Comparison of ENCODE assay signal across 26 mouse cellular contexts in the genomic region with DNA sequence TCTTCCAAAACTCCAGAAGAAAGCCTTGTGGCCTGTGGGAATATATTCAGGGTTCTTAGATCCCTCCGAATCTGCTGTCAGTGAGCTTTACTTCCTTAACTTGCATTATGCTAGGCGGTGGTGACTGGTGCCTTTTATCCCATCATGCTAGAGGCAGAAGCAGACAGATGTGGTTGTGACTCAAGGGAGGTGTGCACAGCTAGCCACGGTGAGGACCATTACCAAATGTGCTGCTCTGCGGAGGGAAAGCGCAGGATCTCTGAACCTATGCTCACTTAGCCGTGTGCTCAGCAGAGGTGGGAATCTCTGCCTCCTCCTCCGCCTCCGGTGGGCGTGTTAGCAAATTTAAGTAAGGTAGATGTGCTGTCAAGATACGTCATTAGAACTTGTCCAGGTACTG.
DNase-seq lines count a peak whose midpoint lies in the region; ATAC-seq and TF ChIP-seq lines count a peak whose summit lies in the region.
"Had no signal": no experiment of that assay in that cellular context is flagged by ENCODE, and none has a peak within 500 bp of the region (broad histone marks: within the 10 kb centered on the region; RNA-seq: fewer than 3 reads in every experiment).

No protein-coding gene starts in this region.

- no peak for TF ChIP-seq EP300 in heart, adult 2 months (IDR thresholded peaks at IDR 0.05; ENCODE audit: insufficient read depth, low read depth, low read length)

- no peak overlapping the region for H3K27ac ChIP-seq in heart, adult 2 months
- peak overlapping the region; percentile 46; the same call in 1 of the 2 replicates for H3K27ac ChIP-seq in layer of hippocampus, adult 2 months
- H3K27ac ChIP-seq: embryonic facial prominence, embryonic 13.5 days; embryonic facial prominence, embryonic 15.5 days; forebrain, embryonic 10.5 days; forebrain, embryonic 12.5 days had no signal

- H3K4me1 ChIP-seq in heart, adult 2 months (ENCODE audit: control insufficient read depth, insufficient read depth, low read length) = no peaks in the 10 kb centered on the region; the same call in 1 of the 2 replicates
- peaks cover 61% of the 10 kb centered on the region for H3K4me1 ChIP-seq in E14TG2a.4 (replicated peaks; ENCODE audit: low read depth, low read length)
- H3K4me1 ChIP-seq: embryonic facial prominence, embryonic 13.5 days; embryonic facial prominence, embryonic 15.5 days; forebrain, embryonic 10.5 days; forebrain, embryonic 12.5 days had no signal

- TF ChIP-seq POLR2A in heart, adult 2 months (IDR thresholded peaks at IDR 0.05; ENCODE audit: insufficient read depth, low read depth, low read length) = no peak

- WGBS in heart, adult 2 months = 95% methylated on average over 10 of the region's 10 CpGs

- no peaks in the 10 kb centered on the region for H3K9me3 ChIP-seq in E14TG2a.4 (ENCODE audit: low read length)
- H3K9me3 ChIP-seq: embryonic facial prominence, embryonic 13.5 days; embryonic facial prominence, embryonic 15.5 days; forebrain, embryonic 10.5 days; forebrain, embryonic 12.5 days; G1E had no signal

- H3K4me3 ChIP-seq in heart, adult 2 months = no peak overlapping the region
- no peak overlapping the region for H3K4me3 ChIP-seq in layer of hippocampus, adult 2 months
- H3K4me3 ChIP-seq in E14TG2a.4 (replicated peaks; ENCODE audit: low read length) = 0 out of 2 replicates have a peak overlapping the region, but pooled peaks have one; percentile 1
- H3K4me3 ChIP-seq: embryonic facial prominence, embryonic 13.5 days; embryonic facial prominence, embryonic 15.5 days; erythroblast, embryonic 14.5 days; forebrain, embryonic 10.5 days; forebrain, embryonic 12.5 days had no signal

- no peaks in the 10 kb centered on the region for H3K27me3 ChIP-seq in heart, adult 2 months (ENCODE audit: control insufficient read depth, insufficient read depth, low read length)
- no peaks in the 10 kb centered on the region for H3K27me3 ChIP-seq in E14TG2a.4 (ENCODE audit: insufficient read depth, low read length)
- H3K27me3 ChIP-seq: embryonic facial prominence, embryonic 13.5 days; embryonic facial prominence, embryonic 15.5 days; forebrain, embryonic 12.5 days; Patski had no signal

- peaks cover 2% of the 10 kb centered on the region for H3K36me3 ChIP-seq in heart, adult 2 months (ENCODE audit: control insufficient read depth, insufficient read depth, low read length)
- peaks cover 81% of the 10 kb centered on the region for H3K36me3 ChIP-seq in E14TG2a.4 (ENCODE audit: insufficient read depth, low read length)

- DNase-seq in heart, adult 11 months = peak; percentile 83
- no peak for DNase-seq in heart, adult 2 months
- no peak for DNase-seq in layer of hippocampus, adult 2 months (ENCODE audit: low spot score in 2 of 2)
- DNase-seq in layer of hippocampus, postnatal 25 days (ENCODE audit: extremely low spot score in 1 of 2, low spot score in 1 of 2) = no peak
- DNase-seq in ZHBTc4 (ENCODE audit: low read depth, low spot score) = peak; percentile 23
- DNase-seq in lung, postnatal 25 days (ENCODE audit: low spot score) = no peak
- DNase-seq: adrenal gland, adult 8-10 months; adrenal gland, postnatal 14 days; adrenal gland, postnatal 36 days; cerebellum, adult 11 months; cerebellum, adult 18-20 months; cerebellum, adult 8-10 months; cerebellum, adult 9-11 months; cerebellum, postnatal 14 days; cerebellum, postnatal 36 days; embryo, embryonic 11 days had no signal

- H3K79me2 ChIP-seq in heart, adult 2 months (replicated peaks; ENCODE audit: control insufficient read depth, insufficient read depth, low read length) = peaks cover 1% of the 10 kb centered on the region

- intact Hi-C loops in heart, adult 2 months (cut with DNase I) = no loop called here

- no peak for TF ChIP-seq CTCF in heart, adult 2 months (IDR thresholded peaks at IDR 0.05)
- TF ChIP-seq CTCF in layer of hippocampus, adult 2 months (conservative IDR thresholded peaks at IDR 0.05) = no peak
- no peak for TF ChIP-seq CTCF in E14TG2a.4 (conservative IDR thresholded peaks at IDR 0.05; ENCODE audit: low read length)

- no peak overlapping the region for H3K9ac ChIP-seq in heart, adult 2 months (ENCODE audit: low read depth, low read length)
- H3K9ac ChIP-seq: embryonic facial prominence, embryonic 13.5 days; embryonic facial prominence, embryonic 15.5 days; forebrain, embryonic 12.5 days had no signal

- ATAC-seq in activated CD4-positive, CD25-positive, alpha-beta regulatory T cell, adult 4 months = no peak
- ATAC-seq: forebrain, embryonic 14.5 days; Patski had no signal

Comparison
In these comparisons a context has a peak if more than half of its experiments do, and no peak if none do; other contexts are left out.
1. DNase-seq: peak in heart, adult 11 months (single experiment) and ZHBTc4 (single experiment); none in heart, adult 2 months (0 of 2), layer of hippocampus, adult 2 months (0 of 2), layer of hippocampus, postnatal 25 days (0 of 2) and lung, postnatal 25 days (single experiment).